Mouse (Mus musculus) heart, embryonic 11.5 days (tissue): ENCODE measurements around the gene Gm28051. TPM values are rescaled to one million over a fixed set of nuclear protein-coding genes. Genes with fewer than 3 reads are reported as not detected.

Source experiments
- microRNA counts: library from miRNA; unstranded; fragments of <30 nt; microRNA quantifications from one replicate; lab custom pipeline; 2015
- microRNA-seq: library from miRNA; unstranded; fragments of <30 nt; microRNA quantifications from one replicate; pipeline ENCODE4, GENCODE M21; 2016; ENCODE audit warnings: borderline number of aligned reads
- polyA plus RNA-seq: library from polyadenylated mRNA; unstranded; fragments of >200 nt; fragmentation: Nextera tagmentation; extraction: Ambion mirVana; gene quantifications from 2 replicates; pipeline ENCODE4 v1.2.1, GENCODE M21; 2014

Gm28051 gene
- polyA plus RNA-seq, 1 experiment from 2014 or later, result not detected

MicroRNA genes within 50 kb of the gene (microRNA counts, 519-probe panel; counts per million panel counts)
- microRNA mmu-miR-1936 (lab: Ali Mortazavi, UCI), result 32.2 counts per million

Small RNA genes within 50 kb of the gene (microRNA-seq; reads per million reads assigned to microRNA genes)
- not detected for gene Mir1936

Other genes with a start within 250 kb of the Gm28051 start
- 0.27 TPM in 1 of 2 replicates, not detected in the other for gene Chga, start 202.8 kb downstream of the Gm28051 start, polyA plus RNA-seq
- gene Itpk1, start 52.8 kb downstream of the Gm28051 start, polyA plus RNA-seq, result 3.2 and 3.5 TPM in 2 replicates
- 21.1 and 23.7 TPM in 2 replicates for gene Moap1, start 14.1 kb downstream of the Gm28051 start, polyA plus RNA-seq
- 7.4 and 7.9 TPM in 2 replicates for gene Tmem251, start 14.0 kb downstream of the Gm28051 start, polyA plus RNA-seq
- gene Gon7, start within 50 bp of the Gm28051 start, polyA plus RNA-seq, result 25.2 and 26.4 TPM in 2 replicates
- gene Ubr7, start 202 bp upstream of the Gm28051 start, polyA plus RNA-seq, result 35.8 and 41.8 TPM in 2 replicates
- 19.3 and 20.5 TPM in 2 replicates for gene Gm20604, start 907 bp upstream of the Gm28051 start, polyA plus RNA-seq
- gene Btbd7, start 120.7 kb upstream of the Gm28051 start, polyA plus RNA-seq, result 14.3 and 15.1 TPM in 2 replicates
- not detected in 2 replicates for gene Cox8c, start 141.6 kb upstream of the Gm28051 start, polyA plus RNA-seq
- 0.16 and 0.44 TPM in 2 replicates for gene Unc79, start 191.1 kb upstream of the Gm28051 start, polyA plus RNA-seq